Mouse (Mus musculus) lung, adult 2 months (tissue): ENCODE results near the gene 2810459M11Rik. TPM values are rescaled to one million over a fixed set of nuclear protein-coding genes. Genes with fewer than 3 reads are reported as not detected.

ENCODE experiments used
- DNase-seq: peaks from one replicate; pipeline ENCODE4 v3.0.0; 2022
- H3K4me1 ChIP-seq: fragments of 200-500 bp; 2 replicates; pipeline ENCODE4 v1.6.1; 2011; ENCODE audit warnings: low read length; ENCODE audit not compliant: control insufficient read depth, insufficient read depth
- H3K4me3 ChIP-seq: fragments of 200-500 bp; replicated peaks from 2 replicates; pipeline ENCODE3; 2011; ENCODE audit warnings: low read depth, mild to moderate bottlenecking, control low read depth, low read length; ENCODE audit errors: extremely low read depth
- CTCF ChIP-seq: fragments of 200-500 bp; IDR thresholded peaks from 2 replicates; pipeline ENCODE4 v1.5.1; 2011; ENCODE audit warnings: mild to moderate bottlenecking, low read length, control low read depth; ENCODE audit not compliant: insufficient read depth
- POLR2A ChIP-seq: fragments of 200-500 bp; IDR thresholded peaks from 2 replicates; pipeline ENCODE4 v1.6.1; 2011; ENCODE audit warnings: low read depth, mild to moderate bottlenecking, control low read depth, low read length, borderline replicate concordance; ENCODE audit errors: extremely low read depth
- WGBS: fragments of 180-500 bp; shearing (Covaris S2); methylation state at CpG from one replicate; pipeline ENCODE4 v1.1.7; 2018; 5-methylcytosine and 5-hydroxymethylcytosine counted together
- polyA plus RNA-seq: library from polyadenylated mRNA; depleted of rRNA; stranded (reverse); fragments of >200 nt; gene quantifications from 2 replicates; pipeline ENCODE4 v1.2.3, GENCODE M21; 2012; rRNA removed

2810459M11Rik gene
- polyA plus RNA-seq, 1 experiment: 0.63 TPM

GRCm38 (mm10) chr1:86094413-86094812 lies 48.8 kb downstream of the 2810459M11Rik start:
- H3K4me3 ChIP-seq: no peak overlapping the region
- H3K4me1 ChIP-seq: no peaks in the 10 kb centered on the region
- no peak for DNase-seq
- TF ChIP-seq POLR2A: no peak
- TF ChIP-seq CTCF: no peak
- WGBS: 73% methylated on average over 7 of the region's 7 CpGs

GRCm38 (mm10) chr1:86105054-86105453 lies 59.4 kb downstream of the 2810459M11Rik start:
- Histone ChIP-seq H3K4me1 (no peaks in the 10 kb centered on the region), H3K4me3 (no peak overlapping the region)
- WGBS: 96% methylated on average over 1 of the region's 1 CpGs
- TF ChIP-seq CTCF (no peak), POLR2A (no peak)
- DNase-seq: no peak

Other genes with a start within 250 kb of the 2810459M11Rik start
- gene Itm2c, start 151.6 kb upstream of the 2810459M11Rik start, polyA plus RNA-seq: 232 and 319 TPM in 2 replicates
- gene 4933407L21Rik, start 117.4 kb upstream of the 2810459M11Rik start, polyA plus RNA-seq: not detected in 2 replicates
- 0.49 and 0.58 TPM in 2 replicates for gene Gpr55, start 84.9 kb upstream of the 2810459M11Rik start, polyA plus RNA-seq
- 0.21 TPM in 1 of 2 replicates, not detected in the other for gene Spata3, start 29.0 kb upstream of the 2810459M11Rik start, polyA plus RNA-seq
- 32.9 and 52.4 TPM in 2 replicates for gene Psmd1, start 18.5 kb downstream of the 2810459M11Rik start, polyA plus RNA-seq
- gene Htr2b, start 66.1 kb downstream of the 2810459M11Rik start, polyA plus RNA-seq: 0.42 and 0.73 TPM in 2 replicates
- not detected in 2 replicates for gene Gm21972, start 87.8 kb downstream of the 2810459M11Rik start, polyA plus RNA-seq
- gene Armc9, start 108.9 kb downstream of the 2810459M11Rik start, polyA plus RNA-seq: 4.0 and 5.3 TPM in 2 replicates